Mouse (Mus musculus) liver, embryonic 15.5 days (tissue): ENCODE results near the gene Cox6b1. TPM values are rescaled to one million over a fixed set of nuclear protein-coding genes. Genes with fewer than 3 reads are reported as not detected.

ENCODE experiments used
- ATAC-seq: fragments of 200-750 bp; cut with Nextera tagmentation; 2 replicates; pipeline ENCODE4 v1.8.0; 2017; ENCODE audit warnings: moderate number of reproducible peaks, mild to moderate bottlenecking, moderate library complexity; ENCODE audit not compliant: insufficient read depth
- H3K27ac ChIP-seq: fragments of 300-500 bp; sonication (generic); replicated peaks from 2 replicates; pipeline ENCODE4 v1.5.1; 2015; ENCODE audit warnings: mild to moderate bottlenecking, inconsistent platforms
- H3K27me3 ChIP-seq: fragments of 300-500 bp; sonication (generic); 2 replicates; pipeline ENCODE4 v1.6.1; 2015; ENCODE audit warnings: mild to moderate bottlenecking, inconsistent platforms
- H3K36me3 ChIP-seq: fragments of 300-500 bp; sonication (generic); replicated peaks from 2 replicates; pipeline ENCODE4 v1.6.1; 2015; ENCODE audit warnings: moderate library complexity, mild to moderate bottlenecking, inconsistent platforms
- H3K4me1 ChIP-seq: fragments of 300-500 bp; sonication (generic); replicated peaks from 2 replicates; pipeline ENCODE4 v1.6.1; 2015; ENCODE audit warnings: inconsistent platforms
- H3K4me2 ChIP-seq: fragments of 300-500 bp; sonication (generic); 2 replicates; pipeline ENCODE4 v1.6.1; 2015; ENCODE audit warnings: moderate library complexity, mild to moderate bottlenecking, inconsistent platforms
- H3K4me3 ChIP-seq: fragments of 300-500 bp; sonication (generic); replicated peaks from 2 replicates; pipeline ENCODE4 v1.5.1; 2015; ENCODE audit warnings: mild to moderate bottlenecking, inconsistent platforms
- H3K9ac ChIP-seq: fragments of 300-500 bp; sonication (generic); 2 replicates; pipeline ENCODE4 v1.6.1; 2015; ENCODE audit warnings: moderate library complexity, mild to moderate bottlenecking, inconsistent platforms
- H3K9me3 ChIP-seq: fragments of 300-500 bp; sonication (generic); replicated peaks from 2 replicates; pipeline ENCODE4 v1.6.1; 2016; ENCODE audit warnings: inconsistent platforms
- WGBS: fragments of 180-500 bp; shearing (Covaris S2); methylation state at CpG from one replicate; pipeline ENCODE4 v1.1.7; 2015; ENCODE audit warnings: mixed read lengths; ENCODE audit not compliant: insufficient replicate concordance; 5-methylcytosine and 5-hydroxymethylcytosine counted together
- polyA plus RNA-seq: library from polyadenylated mRNA; unstranded; fragments of >200 nt; fragmentation: Nextera tagmentation; extraction: Ambion mirVana; gene quantifications from 2 replicates; pipeline ENCODE4 v1.2.1, GENCODE M21; 2015

Gene Cox6b1
- polyA plus RNA-seq, 1 experiment from 2014 or later: 565 TPM

GRCm38 (mm10) chr7:30607706-30608309 lies 18.1 kb downstream of the Cox6b1 start:
- H3K9ac ChIP-seq: no peak overlapping the region
- H3K36me3 ChIP-seq: no peaks in the 10 kb centered on the region
- no peak overlapping the region for H3K4me3 ChIP-seq
- H3K27ac ChIP-seq: no peak overlapping the region
- H3K9me3 ChIP-seq: no peaks in the 10 kb centered on the region
- H3K27me3 ChIP-seq: no peaks in the 10 kb centered on the region; the same call in 1 of the 2 replicates
- ATAC-seq: no peak
- H3K4me1 ChIP-seq: no peaks in the 10 kb centered on the region
- no peak overlapping the region for H3K4me2 ChIP-seq
- 14% methylated on average over 8 of the region's 8 CpGs for WGBS

GRCm38 (mm10) chr7:30604944-30605343 lies 21.0 kb downstream of the Cox6b1 start:
- no peak overlapping the region for H3K4me2 ChIP-seq
- peaks cover 6% of the 10 kb centered on the region for H3K4me1 ChIP-seq
- no peak for ATAC-seq
- H3K4me3 ChIP-seq: no peak overlapping the region
- H3K27me3 ChIP-seq: no peaks in the 10 kb centered on the region; the same call in 1 of the 2 replicates
- H3K9ac ChIP-seq: no peak overlapping the region
- WGBS: 59% methylated on average over 8 of the region's 8 CpGs
- H3K36me3 ChIP-seq: no peaks in the 10 kb centered on the region
- no peak overlapping the region for H3K27ac ChIP-seq
- no peaks in the 10 kb centered on the region for H3K9me3 ChIP-seq

- WGBS: 47% methylated on average over 8 of the region's 8 CpGs
- Histone ChIP-seq H3K27me3 (no peaks in the 10 kb centered on the region; the same call in 1 of the 2 replicates), H3K4me1 (peaks cover 11% of the 10 kb centered on the region), H3K36me3 (no peaks in the 10 kb centered on the region), H3K9me3 (no peaks in the 10 kb centered on the region), H3K27ac (no peak overlapping the region), H3K4me3 (no peak overlapping the region), H3K9ac (no peak overlapping the region), H3K4me2 (no peak overlapping the region)
- ATAC-seq: no peak
Measured at GRCm38 (mm10) chr7:30604424-30604823, 21.5 kb downstream of the Cox6b1 start.

GRCm38 (mm10) chr7:30602583-30602982 lies 23.4 kb downstream of the Cox6b1 start:
- no peak overlapping the region for H3K4me3 ChIP-seq
- no peak for ATAC-seq
- no peaks in the 10 kb centered on the region for H3K36me3 ChIP-seq
- no peak overlapping the region for H3K4me2 ChIP-seq
- no peak overlapping the region for H3K27ac ChIP-seq
- H3K9me3 ChIP-seq: no peaks in the 10 kb centered on the region
- H3K9ac ChIP-seq: no peak overlapping the region
- peaks cover 11% of the 10 kb centered on the region for H3K4me1 ChIP-seq
- peaks cover under 1% of the 10 kb centered on the region; the same call in 1 of the 2 replicates for H3K27me3 ChIP-seq
- 46% methylated on average over 3 of the region's 3 CpGs for WGBS

- Histone ChIP-seq H3K9me3 (no peaks in the 10 kb centered on the region), H3K4me2 (peak overlapping the region; percentile 49; the same call in 1 of the 2 replicates), H3K27ac (no peak overlapping the region), H3K4me1 (peaks cover 11% of the 10 kb centered on the region), H3K36me3 (no peaks in the 10 kb centered on the region), H3K4me3 (no peak overlapping the region), H3K9ac (no peak overlapping the region), H3K27me3 (peaks cover 6% of the 10 kb centered on the region; the same call in 1 of the 2 replicates)
- no peak for ATAC-seq
- WGBS: 72% methylated on average over 7 of the region's 7 CpGs
Measured at GRCm38 (mm10) chr7:30600651-30601050, 25.3 kb downstream of the Cox6b1 start.

GRCm38 (mm10) chr7:30599933-30600353 lies 26.0 kb downstream of the Cox6b1 start:
- Histone ChIP-seq H3K9ac (no peak overlapping the region), H3K4me1 (peaks cover 12% of the 10 kb centered on the region), H3K4me3 (no peak overlapping the region), H3K27me3 (peaks cover 13% of the 10 kb centered on the region; the same call in 1 of the 2 replicates), H3K4me2 (peak overlapping the region; percentile 49), H3K36me3 (no peaks in the 10 kb centered on the region), H3K9me3 (no peaks in the 10 kb centered on the region), H3K27ac (no peak overlapping the region)
- 2% methylated on average over 16 of the region's 16 CpGs for WGBS
- peak; percentile 93 for ATAC-seq

- Histone ChIP-seq H3K4me2 (peak within 1 kb of the TSS; percentile 49), H3K36me3 (no peaks in the 10 kb centered on the region), H3K9me3 (no peaks in the 10 kb centered on the region), H3K4me1 (peaks cover 23% of the 10 kb centered on the region), H3K27me3 (peaks cover 20% of the 10 kb centered on the region; the same call in 1 of the 2 replicates), H3K27ac (no peak within 1 kb of the TSS), H3K9ac (no peak within 1 kb of the TSS), H3K4me3 (no peak within 1 kb of the TSS)
- no peak for ATAC-seq
- WGBS: 87% methylated on average over 12 of the region's 12 CpGs
Measured at GRCm38 (mm10) chr7:30598786-30599185, 27.2 kb downstream of the Cox6b1 start, which contains the start of gene Zbtb32. TSS of gene Zbtb32 (minus strand) at chr7:30598909.

- Histone ChIP-seq H3K9ac (no peak overlapping the region), H3K4me2 (no peak overlapping the region), H3K9me3 (no peaks in the 10 kb centered on the region), H3K4me3 (no peak overlapping the region), H3K27ac (no peak overlapping the region), H3K27me3 (peaks cover 23% of the 10 kb centered on the region), H3K4me1 (peaks cover 33% of the 10 kb centered on the region), H3K36me3 (no peaks in the 10 kb centered on the region)
- no peak for ATAC-seq
- WGBS: 56% methylated on average over 5 of the region's 5 CpGs
Measured at GRCm38 (mm10) chr7:30596811-30597210, 29.1 kb downstream of the Cox6b1 start.

- WGBS: 69% methylated on average over 5 of the region's 5 CpGs
- Histone ChIP-seq H3K4me1 (peaks cover 35% of the 10 kb centered on the region), H3K9ac (no peak overlapping the region), H3K36me3 (no peaks in the 10 kb centered on the region), H3K9me3 (no peaks in the 10 kb centered on the region), H3K4me3 (no peak overlapping the region), H3K4me2 (no peak overlapping the region), H3K27me3 (peaks cover 23% of the 10 kb centered on the region), H3K27ac (no peak overlapping the region)
- ATAC-seq: no peak
Measured at GRCm38 (mm10) chr7:30596093-30596492, 29.9 kb downstream of the Cox6b1 start.

- Histone ChIP-seq H3K4me2 (no peak overlapping the region), H3K9me3 (no peaks in the 10 kb centered on the region), H3K27me3 (peaks cover 23% of the 10 kb centered on the region), H3K4me3 (no peak overlapping the region), H3K36me3 (no peaks in the 10 kb centered on the region), H3K27ac (no peak overlapping the region), H3K9ac (no peak overlapping the region), H3K4me1 (peaks cover 41% of the 10 kb centered on the region)
- no peak for ATAC-seq
- WGBS: 33% methylated on average over 4 of the region's 4 CpGs
Measured at GRCm38 (mm10) chr7:30594510-30595024, 31.4 kb downstream of the Cox6b1 start.

GRCm38 (mm10) chr7:30593579-30594509 lies 32.1 kb downstream of the Cox6b1 start:
- H3K4me2 ChIP-seq: no peak overlapping the region
- ATAC-seq: no peak
- 47% methylated on average over 10 of the region's 10 CpGs for WGBS

More at GRCm38 (mm10) chr7:30593579-30594509, 32.1 kb downstream of the Cox6b1 start:
- Histone ChIP-seq H3K4me1 (peaks cover 45% of the 10 kb centered on the region), H3K27ac (no peak overlapping the region), H3K9ac (no peak overlapping the region), H3K4me3 (no peak overlapping the region), H3K36me3 (no peaks in the 10 kb centered on the region), H3K9me3 (no peaks in the 10 kb centered on the region), H3K27me3 (peaks cover 23% of the 10 kb centered on the region)
